Mouse (Mus musculus) midbrain, embryonic 14.5 days (tissue): ENCODE results near the gene Siglecf. TPM values are rescaled to one million over a fixed set of nuclear protein-coding genes. Genes with fewer than 3 reads are reported as not detected.
A peak's percentile ranks its signal among the peaks of the same experiment; 100 is the strongest.

Experiments used
- ATAC-seq: fragments of 200-750 bp; cut with Nextera tagmentation; 2 replicates; pipeline ENCODE4 v1.8.0; 2017; ENCODE audit warnings: moderate number of reproducible peaks, moderate library complexity; ENCODE audit not compliant: low FRiP score, low TSS enrichment
- DNase-seq: peaks from one replicate; pipeline ENCODE4 v3.0.0-alpha.2; 2015
- H3K27ac ChIP-seq: fragments of 300-500 bp; sonication (generic); replicated peaks from 2 replicates; pipeline ENCODE4 v1.5.1; 2014; ENCODE audit warnings: mild to moderate bottlenecking, low read depth, low read length, moderate library complexity
- H3K27me3 ChIP-seq: fragments of 300-500 bp; sonication (generic); 2 replicates; pipeline ENCODE4 v1.6.1; 2014; ENCODE audit warnings: low read length, control low read depth, mixed read lengths; ENCODE audit not compliant: control insufficient read depth, insufficient read depth
- H3K36me3 ChIP-seq: fragments of 300-500 bp; sonication (generic); 2 replicates; pipeline ENCODE4 v1.6.1; 2014; ENCODE audit warnings: low read length, control low read depth; ENCODE audit not compliant: control insufficient read depth, insufficient read depth
- H3K4me1 ChIP-seq: fragments of 300-500 bp; sonication (generic); 2 replicates; pipeline ENCODE4 v1.6.1; 2014; ENCODE audit warnings: mild to moderate bottlenecking, antibody characterized with exemption, low read length, control low read depth; ENCODE audit not compliant: control insufficient read depth, insufficient read depth
- H3K4me2 ChIP-seq: fragments of 300-500 bp; sonication (generic); 2 replicates; pipeline ENCODE4 v1.6.1; 2014; ENCODE audit warnings: mild to moderate bottlenecking, low read length, moderate library complexity
- H3K4me3 ChIP-seq: fragments of 300-500 bp; sonication (generic); replicated peaks from 2 replicates; pipeline ENCODE4 v1.5.1; 2014; ENCODE audit warnings: low read depth, low read length
- H3K9ac ChIP-seq: fragments of 300-500 bp; sonication (generic); replicated peaks from 2 replicates; pipeline ENCODE4 v1.6.1; 2014; ENCODE audit warnings: mild to moderate bottlenecking, low read length, moderate library complexity
- H3K9me3 ChIP-seq: fragments of 300-500 bp; sonication (generic); 2 replicates; pipeline ENCODE4 v1.6.1; 2016; ENCODE audit warnings: low read length, control low read depth, mixed read lengths; ENCODE audit not compliant: control insufficient read depth
- WGBS: fragments of 180-500 bp; shearing (Covaris S2); extraction: QIAGEN DNeasy Blood & Tissue Kit; methylation state at CpG from one replicate; pipeline ENCODE4 v1.1.7; 2014; 5-methylcytosine and 5-hydroxymethylcytosine counted together
- polyA plus RNA-seq: library from polyadenylated mRNA; unstranded; fragments of >200 nt; fragmentation: Nextera tagmentation; extraction: Ambion mirVana; gene quantifications from 2 replicates; pipeline ENCODE4 v1.2.1, GENCODE M21; 2014

The Siglecf gene
- 0.16 and 0.21 TPM in 2 replicates for polyA plus RNA-seq

DNA sequence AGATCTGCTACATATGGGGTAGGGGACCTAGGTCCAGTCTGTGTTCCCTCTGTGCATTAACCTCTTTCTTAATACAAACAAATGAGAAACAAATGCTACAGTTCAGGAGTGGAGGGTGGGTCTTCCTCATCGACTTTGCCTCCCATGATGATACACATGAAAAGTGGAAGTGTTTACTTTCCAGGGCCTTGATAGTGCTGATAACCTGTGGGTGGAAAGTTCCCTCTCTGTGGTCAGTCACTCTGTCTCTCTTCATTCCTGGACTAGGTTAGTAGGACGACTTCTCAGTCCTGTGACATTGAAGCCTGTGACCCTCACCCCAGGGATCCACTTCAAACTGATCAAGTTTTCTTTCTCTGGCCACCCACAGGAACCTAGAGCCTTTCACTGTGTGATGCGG lies at the start of gene Siglecf:
Gene Siglecf, plus strand, starts transcription at position 188 of the 400 bp plus-strand sequence.
- WGBS: 73% methylated on average over 3 of the region's 3 CpGs
- H3K9ac ChIP-seq: no peak within 1 kb of the TSS
- no peaks in the 10 kb centered on the region for H3K9me3 ChIP-seq
- no peak for ATAC-seq
- no peak within 1 kb of the TSS for H3K4me3 ChIP-seq
- no peaks in the 10 kb centered on the region for H3K27me3 ChIP-seq
- H3K36me3 ChIP-seq: no peaks in the 10 kb centered on the region
- H3K27ac ChIP-seq: no peak within 1 kb of the TSS
- DNase-seq: no peak
- no peaks in the 10 kb centered on the region for H3K4me1 ChIP-seq
- H3K4me2 ChIP-seq: no peak within 1 kb of the TSS

DNA sequence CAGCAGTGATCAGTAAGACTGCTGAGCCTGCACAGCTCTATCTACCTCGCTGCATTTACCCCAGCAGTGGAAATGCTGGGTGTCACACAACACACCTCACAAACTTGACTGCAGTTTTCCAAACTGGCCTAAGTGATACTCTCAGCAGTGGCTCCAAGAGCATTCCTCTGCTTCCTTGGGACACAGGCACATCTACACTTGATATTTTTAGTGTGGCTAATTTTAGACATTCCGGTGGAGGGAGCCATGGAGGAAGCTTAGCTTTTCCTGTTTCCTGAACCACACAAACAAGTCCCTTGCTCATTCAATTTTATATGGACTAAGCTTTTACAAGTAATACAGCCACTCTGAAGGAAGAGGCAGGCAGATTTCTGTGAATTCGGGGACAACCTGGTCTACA lies 45.9 kb upstream of the Siglecf start:
- DNase-seq (no peak), ATAC-seq (no peak)
- no peak overlapping the region for H3K9ac ChIP-seq
- peaks cover 82% of the 10 kb centered on the region for H3K36me3 ChIP-seq
- H3K4me2 ChIP-seq: no peak overlapping the region
- H3K4me3 ChIP-seq: no peak overlapping the region
- WGBS: 90% methylated on average over 3 of the region's 3 CpGs
- H3K27me3 ChIP-seq: no peaks in the 10 kb centered on the region
- no peak overlapping the region for H3K27ac ChIP-seq
- H3K4me1 ChIP-seq: no peaks in the 10 kb centered on the region
- H3K9me3 ChIP-seq: no peaks in the 10 kb centered on the region

DNA sequence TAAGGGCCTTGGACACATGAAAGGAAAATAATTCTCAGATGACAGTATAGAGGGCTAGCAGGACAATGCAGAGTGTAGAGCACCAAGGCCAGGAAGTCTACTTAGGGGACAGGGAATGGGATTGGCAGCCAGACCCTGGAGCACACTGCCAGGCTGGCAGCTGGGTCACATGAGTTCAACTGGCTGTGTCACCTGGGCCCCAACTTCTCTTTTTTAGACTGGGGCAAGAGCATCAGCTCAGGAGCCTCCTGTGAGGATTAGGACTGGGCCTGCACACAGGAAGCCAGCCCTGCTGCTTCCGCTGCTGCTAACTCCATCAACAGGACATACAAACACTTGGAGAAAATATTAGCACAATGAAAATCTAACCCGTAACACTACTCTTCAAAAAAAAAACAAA lies 42.1 kb upstream of the Siglecf start:
- Histone ChIP-seq H3K36me3 (peaks cover 54% of the 10 kb centered on the region), H3K4me2 (no peak overlapping the region), H3K9me3 (no peaks in the 10 kb centered on the region), H3K9ac (no peak overlapping the region), H3K4me3 (no peak overlapping the region), H3K27me3 (no peaks in the 10 kb centered on the region), H3K4me1 (peaks cover 9% of the 10 kb centered on the region), H3K27ac (no peak overlapping the region)
- 92% methylated on average over 2 of the region's 2 CpGs for WGBS
- DNase-seq: no peak
- no peak for ATAC-seq

GRCm38 (mm10) chr7:43311632-43312031 lies 39.5 kb upstream of the Siglecf start:
- DNase-seq (no peak), ATAC-seq (no peak)
- WGBS: 90% methylated on average over 6 of the region's 6 CpGs
- Histone ChIP-seq H3K27ac (no peak overlapping the region), H3K4me1 (peaks cover 9% of the 10 kb centered on the region), H3K9ac (no peak overlapping the region; the same call in 1 of the 2 replicates), H3K9me3 (no peaks in the 10 kb centered on the region), H3K36me3 (peaks cover 38% of the 10 kb centered on the region), H3K27me3 (no peaks in the 10 kb centered on the region), H3K4me3 (peak overlapping the region; percentile 75), H3K4me2 (peak overlapping the region; percentile 70)

DNA sequence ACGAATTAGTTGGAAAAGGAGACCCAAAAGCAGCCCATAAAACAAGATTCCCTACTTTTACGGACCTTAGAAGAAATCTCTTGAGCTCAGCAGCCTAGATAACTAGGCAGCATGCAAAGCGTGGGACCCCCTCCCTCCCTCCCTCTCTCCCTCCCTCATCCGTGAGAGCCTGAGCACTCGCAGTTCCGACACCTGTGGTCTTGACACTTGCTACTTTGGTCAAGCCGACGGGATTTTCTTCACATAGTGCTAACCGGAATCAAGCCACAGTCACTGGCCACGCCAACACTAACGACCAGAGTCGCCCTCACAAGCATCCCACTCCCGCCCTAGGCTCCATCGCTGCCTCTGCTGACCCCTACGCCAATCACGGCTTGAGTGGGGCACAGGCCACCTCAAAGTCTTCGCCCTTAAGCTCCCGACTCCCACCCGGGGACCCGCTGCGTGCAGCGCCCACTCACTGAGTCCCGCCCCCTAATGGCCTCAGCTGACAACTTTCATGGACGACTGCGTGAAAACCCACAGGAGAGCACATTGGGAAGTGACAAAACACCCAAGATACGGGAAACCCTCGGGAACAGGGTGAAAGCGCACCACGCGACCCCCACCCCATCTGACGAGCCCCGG lies 38.6 kb upstream of the Siglecf start:
- peak overlapping the region; percentile 80 for H3K27ac ChIP-seq
- DNase-seq (no peak), ATAC-seq (peak; percentile 67)
- peak overlapping the region; percentile 75 for H3K4me3 ChIP-seq
- peaks cover 29% of the 10 kb centered on the region for H3K36me3 ChIP-seq
- H3K9me3 ChIP-seq: no peaks in the 10 kb centered on the region
- peak overlapping the region; percentile 70 for H3K4me2 ChIP-seq
- peaks cover 9% of the 10 kb centered on the region for H3K4me1 ChIP-seq
- 1% methylated on average over 32 of the region's 32 CpGs for WGBS
- H3K27me3 ChIP-seq: no peaks in the 10 kb centered on the region
- H3K9ac ChIP-seq: peak overlapping the region; percentile 79

- ATAC-seq (peak; percentile 93), DNase-seq (peak; percentile 97)
- Histone ChIP-seq H3K9ac (peak within 1 kb of the TSS; percentile 79), H3K27ac (peak within 1 kb of the TSS; percentile 80), H3K27me3 (no peaks in the 10 kb centered on the region), H3K36me3 (peaks cover 24% of the 10 kb centered on the region), H3K4me3 (peak within 1 kb of the TSS; percentile 75), H3K4me1 (peaks cover 9% of the 10 kb centered on the region), H3K9me3 (no peaks in the 10 kb centered on the region), H3K4me2 (peak within 1 kb of the TSS; percentile 70)
- under 1% methylated on average over 33 of the region's 33 CpGs for WGBS
Observed at GRCm38 (mm10) chr7:43313013-43313428, 38.1 kb upstream of the Siglecf start, which contains the start of gene Zfp715. Zfp715 (minus strand) TSS chr7:43313294.

GRCm38 (mm10) chr7:43326223-43326780 lies 24.8 kb upstream of the Siglecf start:
- 57% methylated on average over 10 of the region's 10 CpGs for WGBS
- H3K9me3 ChIP-seq: no peaks in the 10 kb centered on the region
- H3K36me3 ChIP-seq: no peaks in the 10 kb centered on the region
- no peaks in the 10 kb centered on the region for H3K27me3 ChIP-seq
- H3K27ac ChIP-seq: no peak overlapping the region
- no peak overlapping the region for H3K4me3 ChIP-seq
- H3K4me1 ChIP-seq: no peaks in the 10 kb centered on the region
- no peak for DNase-seq
- H3K4me2 ChIP-seq: no peak overlapping the region
- no peak for ATAC-seq
- no peak overlapping the region for H3K9ac ChIP-seq

GRCm38 (mm10) chr7:43328101-43328500 lies 23.0 kb upstream of the Siglecf start:
- H3K4me3 ChIP-seq: no peak overlapping the region
- no peak overlapping the region for H3K27ac ChIP-seq
- H3K4me1 ChIP-seq: no peaks in the 10 kb centered on the region
- no peak overlapping the region for H3K9ac ChIP-seq
- H3K9me3 ChIP-seq: no peaks in the 10 kb centered on the region
- H3K27me3 ChIP-seq: no peaks in the 10 kb centered on the region
- DNase-seq: no peak
- H3K4me2 ChIP-seq: no peak overlapping the region
- no peaks in the 10 kb centered on the region for H3K36me3 ChIP-seq
- WGBS: 75% methylated on average over 4 of the region's 4 CpGs
- no peak for ATAC-seq

- Histone ChIP-seq H3K4me1 (no peaks in the 10 kb centered on the region), H3K27me3 (no peaks in the 10 kb centered on the region), H3K36me3 (no peaks in the 10 kb centered on the region), H3K4me2 (no peak overlapping the region), H3K4me3 (no peak overlapping the region), H3K9ac (no peak overlapping the region), H3K27ac (no peak overlapping the region), H3K9me3 (no peaks in the 10 kb centered on the region)
- DNase-seq (no peak), ATAC-seq (no peak)
- whole genome bisulfite sequencing: 40% methylated on average over 5 of the region's 7 CpGs
Observed at GRCm38 (mm10) chr7:43333203-43333602, 17.9 kb upstream of the Siglecf start.
